Mouse (Mus musculus) ES-CJ7 (cell line): ENCODE data around the gene Kidins220.
A peak's percentile ranks its signal among the peaks of the same experiment; 100 is the strongest.

ENCODE experiments used
- DNase-seq: peaks from one replicate; pipeline ENCODE4 v3.0.0; 2011; ENCODE audit warnings: low read depth, low spot score

Kidins220 gene

GRCm38 (mm10) chr12:25024862-25025545, 50.3 kb downstream of the Kidins220 start:
- peak; percentile 15 for DNase-seq

- no peak for DNase-seq
Measured at GRCm38 (mm10) chr12:25026308-25026707, 51.6 kb downstream of the Kidins220 start.

- DNase-seq = peak; percentile 44
Measured at GRCm38 (mm10) chr12:25027416-25027815, 52.7 kb downstream of the Kidins220 start.

DNA sequence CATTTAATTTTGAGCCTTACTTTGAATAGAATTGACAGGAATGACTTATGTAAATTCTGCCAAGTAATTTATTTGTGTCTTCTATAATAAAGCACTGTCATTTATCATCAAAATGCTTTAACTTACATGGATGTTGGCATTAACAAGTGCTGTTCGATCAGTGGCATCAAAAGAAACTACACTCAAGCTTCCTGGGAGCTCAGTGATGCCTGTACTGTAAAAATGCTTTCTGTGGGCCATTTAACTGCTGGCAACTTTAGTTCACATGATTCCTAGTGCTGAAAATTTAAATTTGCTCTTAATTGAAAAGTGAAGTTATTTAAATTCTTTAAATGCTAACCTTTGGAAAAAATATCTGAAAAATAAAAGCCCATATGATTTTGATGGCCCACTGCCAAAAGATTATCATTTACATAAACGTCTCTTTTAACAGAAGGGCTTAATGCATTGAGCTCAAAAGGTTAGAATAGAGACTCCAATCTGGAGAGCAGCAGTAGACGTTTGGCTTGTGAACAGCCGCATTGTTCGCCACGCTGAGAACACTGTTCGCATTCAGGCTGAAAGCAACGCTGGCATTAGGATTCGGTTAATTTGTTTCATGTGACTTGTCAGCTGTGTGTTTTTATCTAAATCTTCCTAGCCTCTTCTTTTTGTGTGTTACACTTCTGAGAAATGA, 59.1 kb downstream of the Kidins220 start:
- DNase-seq = no peak

DNA sequence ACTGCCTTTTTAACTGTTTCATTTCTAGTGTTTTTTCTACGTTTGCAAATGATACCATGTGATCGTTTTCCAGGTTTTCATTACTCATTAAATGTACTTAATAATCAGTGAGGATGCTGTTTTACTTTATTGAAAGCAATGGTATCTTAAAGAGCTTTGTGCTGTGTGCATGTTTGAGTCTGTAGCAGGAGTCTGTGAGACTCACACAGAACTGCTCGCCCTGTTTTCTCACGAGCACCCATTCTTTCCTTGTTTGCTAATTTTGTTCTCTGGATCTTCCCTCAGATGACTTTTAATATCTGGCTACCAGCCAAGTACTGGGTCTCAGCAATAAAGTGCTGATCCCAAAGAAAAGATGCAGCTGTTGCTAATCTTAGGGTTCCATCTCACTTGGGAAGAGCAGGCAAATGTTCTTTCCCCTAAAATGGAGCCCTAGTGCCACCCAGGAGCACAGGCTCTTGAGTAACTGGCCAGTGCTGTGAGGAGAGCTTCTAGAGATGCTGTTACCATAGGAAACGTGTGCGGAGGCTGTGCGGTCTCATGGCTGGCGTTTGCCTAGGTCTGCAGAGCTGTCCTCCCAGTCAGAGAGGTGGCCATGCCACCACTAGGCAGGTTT, 59.7 kb downstream of the Kidins220 start:
- no peak for DNase-seq

DNA sequence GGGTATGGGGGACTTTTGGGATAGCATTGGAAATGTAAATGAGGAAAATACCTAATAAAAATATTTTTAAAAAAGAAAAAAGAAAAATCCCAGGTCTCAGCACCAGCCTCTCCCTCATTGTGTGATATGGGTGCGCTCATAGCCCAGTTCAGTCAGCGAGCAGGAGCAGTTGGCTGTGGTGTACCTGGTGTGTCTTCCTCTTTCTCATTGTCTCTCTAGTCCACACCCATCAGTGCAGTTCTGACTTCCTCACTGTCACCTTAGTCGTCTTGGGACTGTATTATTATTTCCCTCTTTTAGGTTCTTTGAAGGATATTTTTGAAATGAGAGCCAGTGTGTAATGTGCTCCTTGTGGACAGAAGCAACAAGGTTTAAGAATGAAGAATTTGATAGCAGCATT, 61.3 kb downstream of the Kidins220 start:
- no peak for DNase-seq

DNA sequence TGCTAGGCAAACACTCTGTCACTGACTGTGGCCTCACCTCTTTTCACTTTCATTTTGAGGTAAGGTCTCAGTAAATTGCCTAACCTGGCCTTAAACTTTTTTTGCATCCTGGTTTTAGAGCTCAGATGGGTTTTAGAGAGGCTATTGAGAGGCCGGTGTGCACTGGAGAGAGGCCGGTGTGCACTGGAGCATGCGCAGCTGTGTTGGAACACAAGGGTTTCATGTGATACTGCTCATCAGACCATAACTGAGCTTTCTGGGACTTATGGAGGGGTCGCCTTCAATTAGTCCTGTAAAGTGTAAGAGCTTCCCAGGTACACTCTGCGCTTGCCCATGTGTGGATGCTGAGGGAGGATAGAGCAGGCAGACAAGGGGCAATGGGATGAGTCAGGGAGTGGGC, 62.5 kb downstream of the Kidins220 start:
- DNase-seq = no peak

DNA sequence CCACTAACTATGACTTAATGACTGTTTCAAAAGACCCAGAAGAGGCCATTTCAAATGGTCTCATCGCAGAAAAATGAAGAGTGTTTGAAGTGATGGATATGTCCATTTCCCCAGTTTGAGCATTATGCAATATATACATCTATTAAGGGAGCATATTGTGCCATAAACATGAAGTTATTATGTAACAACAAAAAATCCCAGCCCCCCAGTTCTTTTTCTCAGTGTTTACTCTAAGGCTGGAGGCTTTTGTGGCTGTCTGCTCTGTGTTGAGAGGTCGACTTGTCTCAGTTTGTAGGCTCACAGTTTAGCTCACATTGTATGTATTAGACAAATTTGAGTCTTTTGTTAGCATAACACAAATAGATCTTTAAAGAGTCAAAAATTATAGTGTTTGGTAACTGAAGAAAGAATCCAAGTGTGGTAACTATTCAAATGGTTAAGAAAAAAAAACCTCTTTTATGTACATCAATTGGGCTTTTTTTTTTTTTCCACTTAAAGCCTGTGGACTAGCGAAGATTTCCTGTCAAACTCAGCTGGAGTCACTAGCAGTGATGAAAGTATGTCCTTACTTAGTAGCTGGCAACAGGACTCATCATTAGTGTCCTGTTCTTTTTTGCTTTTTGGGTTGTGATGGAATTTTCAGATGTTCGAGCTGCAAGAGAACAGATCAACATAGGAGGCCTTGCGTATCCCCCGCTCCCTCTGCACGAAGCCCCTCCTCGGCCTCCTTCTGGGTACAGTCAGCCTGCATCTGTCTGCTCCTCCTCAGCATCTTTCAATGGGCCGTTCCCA, 63.2 kb downstream of the Kidins220 start:
- no peak for DNase-seq

DNA sequence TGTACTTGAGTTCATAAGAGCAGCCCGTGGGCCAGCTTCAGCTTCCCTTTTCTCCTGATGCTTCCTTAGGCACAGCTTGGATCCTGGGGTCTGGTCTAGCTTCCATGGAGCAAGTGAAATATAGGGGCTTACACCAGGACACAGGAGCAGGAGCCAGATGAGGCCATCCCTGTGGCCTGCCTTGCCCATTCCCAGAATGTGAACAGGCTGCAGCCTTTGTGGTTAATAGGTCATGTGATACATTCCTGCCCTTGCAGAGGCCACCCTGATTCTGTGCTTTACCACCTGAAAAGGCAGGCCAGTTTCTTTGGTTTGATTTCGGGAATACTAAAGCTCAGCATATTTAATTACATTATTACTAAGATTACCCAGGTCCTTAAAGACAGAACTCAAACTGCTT, 69.3 kb downstream of the Kidins220 start:
- no peak for DNase-seq

DNA sequence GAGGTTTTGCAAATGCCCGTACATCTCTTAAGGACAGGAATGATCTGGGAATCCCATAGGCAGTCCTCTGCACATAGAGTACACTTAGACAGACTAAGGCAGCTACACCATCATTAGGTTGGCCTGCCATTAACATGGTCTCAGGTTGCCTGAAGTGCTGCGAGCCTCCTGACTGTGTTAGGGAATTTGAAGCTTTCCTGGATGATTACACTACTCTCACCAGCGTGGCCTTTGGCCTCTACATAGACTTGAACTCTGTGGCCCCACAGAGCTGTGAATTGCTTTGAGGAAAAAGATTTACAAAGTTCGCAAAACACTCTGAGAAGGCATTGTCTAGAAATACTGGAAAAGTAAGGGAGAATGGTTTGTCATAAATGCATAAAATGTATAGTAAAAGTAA, 69.9 kb downstream of the Kidins220 start:
- no peak for DNase-seq

GRCm38 (mm10) chr12:25049253-25049652, 74.5 kb downstream of the Kidins220 start:
- DNase-seq = no peak

- DNase-seq = no peak
Measured at GRCm38 (mm10) chr12:25054511-25054910, 79.8 kb downstream of the Kidins220 start.

GRCm38 (mm10) chr12:25054963-25055362, 80.2 kb downstream of the Kidins220 start:
- DNase-seq = peak; percentile 69

DNA sequence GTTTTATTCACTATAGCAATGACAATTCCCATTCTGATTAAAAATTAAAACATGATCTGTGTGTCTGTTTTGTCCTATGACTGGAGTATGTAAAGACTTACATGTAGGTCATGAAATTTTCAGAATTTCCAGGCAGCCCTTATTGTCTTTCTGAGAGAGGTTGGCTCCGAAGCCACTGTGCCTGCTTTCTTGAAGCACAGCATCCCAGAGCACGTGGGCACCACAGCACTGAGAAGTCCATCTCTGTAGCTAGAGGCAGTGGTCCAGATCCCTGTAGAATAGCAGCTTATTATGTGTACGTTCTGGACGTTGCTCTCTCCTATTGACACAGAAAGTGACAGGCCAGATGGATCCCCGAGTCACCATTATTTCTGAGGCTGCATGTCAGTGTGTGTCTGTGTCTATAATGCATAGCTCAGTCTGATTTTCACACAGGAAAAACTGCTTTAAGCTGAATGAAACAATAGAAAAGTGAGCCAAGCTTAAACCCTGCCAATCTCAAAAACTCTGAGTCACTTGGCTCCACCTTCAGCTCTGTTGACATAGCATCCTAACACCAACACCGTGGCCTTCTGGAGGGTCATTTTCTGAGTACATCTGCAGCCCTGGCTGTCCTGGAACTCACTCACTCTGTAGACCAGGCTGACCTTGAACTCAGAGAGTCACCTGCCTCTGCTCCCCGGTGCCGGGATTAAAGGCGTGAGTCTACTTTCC, 84.9 kb downstream of the Kidins220 start:
- DNase-seq = peak; percentile 19

DNA sequence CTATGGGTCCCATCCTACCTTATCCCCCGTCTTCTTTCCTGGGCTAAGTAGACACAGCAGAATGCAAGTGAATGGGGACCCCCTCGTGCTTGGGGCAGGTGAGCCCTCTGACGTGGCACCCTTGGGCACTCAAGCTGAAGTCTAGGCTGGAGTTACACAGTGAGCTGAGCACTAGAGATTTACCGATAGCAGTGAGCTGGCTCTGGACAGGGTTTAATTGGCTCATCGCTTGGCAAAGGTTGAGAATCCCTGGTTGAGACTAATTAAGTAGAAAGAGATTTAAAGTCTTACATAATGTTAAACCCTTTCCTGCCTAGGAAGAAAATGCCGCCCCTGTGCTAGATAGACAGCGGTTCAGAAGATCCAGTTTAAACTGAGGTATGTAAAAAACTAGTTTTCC, 86.2 kb downstream of the Kidins220 start:
- DNase-seq = no peak

GRCm38 (mm10) chr12:25062264-25062663, 87.5 kb downstream of the Kidins220 start:
- no peak for DNase-seq

GRCm38 (mm10) chr12:25073374-25073773, 98.6 kb downstream of the Kidins220 start:
- DNase-seq = no peak

DNA sequence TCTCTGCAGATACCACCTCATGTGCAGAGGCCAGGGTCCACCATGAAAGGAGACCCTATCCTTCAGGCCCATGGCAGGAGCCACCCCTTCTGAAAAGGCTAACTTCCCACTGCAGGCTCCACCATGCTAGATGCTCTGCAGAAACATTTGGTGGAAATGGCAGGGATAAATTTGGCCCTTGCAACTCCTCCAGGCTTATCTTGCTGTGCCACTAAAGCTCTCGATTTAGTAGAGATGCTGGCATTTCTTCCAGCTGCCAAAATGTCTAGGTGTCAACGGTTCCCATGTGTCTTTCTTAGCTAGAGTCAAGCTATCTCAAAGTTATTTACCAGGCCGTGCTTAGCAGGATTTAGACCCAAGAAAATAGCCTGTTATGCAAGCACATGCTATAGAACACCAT, 99.6 kb downstream of the Kidins220 start:
- DNase-seq = no peak

DNA sequence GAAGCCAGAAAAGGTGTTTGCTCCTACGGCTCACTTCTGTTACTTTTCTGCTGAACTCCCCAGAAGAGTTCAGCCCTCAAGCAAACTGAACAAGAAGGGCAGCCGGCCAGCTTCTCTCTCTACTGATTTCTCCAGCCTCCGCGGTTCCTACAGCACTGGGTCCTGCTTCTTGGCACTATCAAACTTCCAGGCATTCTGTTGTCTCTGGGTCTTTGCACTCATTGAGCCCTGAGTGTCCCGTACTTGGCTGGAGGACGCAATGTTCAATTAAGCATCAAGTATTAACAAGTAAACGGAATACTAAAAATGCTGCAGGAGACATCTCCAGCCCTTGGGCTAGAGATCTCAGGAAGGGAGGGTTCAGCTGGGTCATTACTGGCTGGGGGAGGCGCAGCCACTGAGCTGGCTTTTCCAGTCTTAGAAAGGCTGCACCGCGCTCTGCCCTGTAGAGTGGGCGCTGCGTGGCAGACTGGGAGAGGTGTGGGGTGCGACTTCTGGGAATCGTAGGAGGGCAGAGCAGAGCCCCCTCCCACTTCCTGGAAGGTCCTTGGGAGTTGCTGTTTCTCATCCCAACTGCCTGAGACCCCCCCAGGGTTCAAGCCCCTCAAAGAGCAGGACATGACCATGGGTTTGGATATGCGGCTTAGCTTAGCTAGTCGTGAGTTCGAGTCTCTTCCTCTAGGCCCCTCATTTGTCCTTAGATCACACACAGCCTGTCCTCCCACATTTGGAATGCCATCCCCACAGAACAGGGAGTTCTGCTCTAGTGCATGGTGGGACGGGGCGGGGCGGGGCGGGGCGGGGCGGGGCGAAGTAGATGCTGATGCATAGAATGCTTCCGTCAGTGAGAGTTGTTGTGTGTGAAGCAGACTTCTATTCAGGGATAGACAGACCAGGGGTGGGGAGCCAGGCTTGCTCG, 108.8 kb downstream of the Kidins220 start:
- DNase-seq = peak; percentile 65

GRCm38 (mm10) chr12:25086966-25087365, 112.2 kb downstream of the Kidins220 start:
- no peak for DNase-seq
